Mouse (Mus musculus): ENCODE data around the gene Sptbn1.

- no peak for TF ChIP-seq CTCF (IDR thresholded peaks at IDR 0.05; ENCODE audit: control insufficient read depth, insufficient read depth, low read length)
- no peak for TF ChIP-seq POLR2A (IDR thresholded peaks at IDR 0.05; ENCODE audit: borderline replicate concordance, control insufficient read depth, low read depth, low read length)
Measured at GRCm38 (mm10) chr11:30230330-30230771, 37.6 kb downstream of the Sptbn1 start.

Measured in bone marrow, adult 2 months (tissue).